Mouse (Mus musculus) heart, embryonic 12.5 days (tissue): Measurements from ENCODE around the gene Rnf167. TPM values are rescaled to one million over a fixed set of nuclear protein-coding genes. Genes with fewer than 3 reads are reported as not detected.

Experiments
- ATAC-seq: fragments of 200-750 bp; cut with Nextera tagmentation; 2 replicates; pipeline ENCODE4 v1.8.0; 2017; ENCODE audit warnings: moderate TSS enrichment, moderate library complexity; ENCODE audit not compliant: insufficient number of reproducible peaks, low FRiP score
- H3K27ac ChIP-seq: fragments of 300-500 bp; sonication (generic); 2 replicates; pipeline ENCODE4 v1.5.1; 2016; ENCODE audit warnings: mild to moderate bottlenecking, moderate library complexity; ENCODE audit not compliant: poor library complexity, severe bottlenecking
- H3K27me3 ChIP-seq: fragments of 300-500 bp; sonication (generic); replicated peaks from 2 replicates; pipeline ENCODE4 v1.6.1; 2016; ENCODE audit warnings: mild to moderate bottlenecking, moderate library complexity
- H3K36me3 ChIP-seq: fragments of 300-500 bp; sonication (generic); 2 replicates; pipeline ENCODE4 v1.6.1; 2016; ENCODE audit warnings: mild to moderate bottlenecking, moderate library complexity
- H3K4me1 ChIP-seq: fragments of 300-500 bp; sonication (generic); replicated peaks from 2 replicates; pipeline ENCODE4 v1.6.1; 2016; ENCODE audit warnings: mild to moderate bottlenecking
- H3K4me2 ChIP-seq: fragments of 300-500 bp; sonication (generic); 2 replicates; pipeline ENCODE4 v1.6.1; 2016; ENCODE audit warnings: mild to moderate bottlenecking, moderate library complexity
- H3K4me3 ChIP-seq: fragments of 300-500 bp; sonication (generic); 2 replicates; pipeline ENCODE4 v1.5.1; 2016; ENCODE audit warnings: mild to moderate bottlenecking
- H3K9ac ChIP-seq: fragments of 300-500 bp; sonication (generic); 2 replicates; pipeline ENCODE4 v1.6.1; 2016; ENCODE audit warnings: mild to moderate bottlenecking, moderate library complexity
- H3K9me3 ChIP-seq: fragments of 300-500 bp; sonication (generic); replicated peaks from 2 replicates; pipeline ENCODE4 v1.6.1; 2016; ENCODE audit warnings: mild to moderate bottlenecking, moderate library complexity
- WGBS: fragments of 180-500 bp; shearing (Covaris S2); methylation state at CpG from one replicate; pipeline ENCODE4 v1.1.7; 2016; 5-methylcytosine and 5-hydroxymethylcytosine counted together
- polyA plus RNA-seq: library from polyadenylated mRNA; unstranded; fragments of >200 nt; fragmentation: Nextera tagmentation; extraction: Ambion mirVana; gene quantifications from 2 replicates; pipeline ENCODE4 v1.2.1, GENCODE M21; 2016

The Rnf167 gene
- polyA plus RNA-seq, 1 experiment from 2014 or later, result 67.4 TPM

DNA sequence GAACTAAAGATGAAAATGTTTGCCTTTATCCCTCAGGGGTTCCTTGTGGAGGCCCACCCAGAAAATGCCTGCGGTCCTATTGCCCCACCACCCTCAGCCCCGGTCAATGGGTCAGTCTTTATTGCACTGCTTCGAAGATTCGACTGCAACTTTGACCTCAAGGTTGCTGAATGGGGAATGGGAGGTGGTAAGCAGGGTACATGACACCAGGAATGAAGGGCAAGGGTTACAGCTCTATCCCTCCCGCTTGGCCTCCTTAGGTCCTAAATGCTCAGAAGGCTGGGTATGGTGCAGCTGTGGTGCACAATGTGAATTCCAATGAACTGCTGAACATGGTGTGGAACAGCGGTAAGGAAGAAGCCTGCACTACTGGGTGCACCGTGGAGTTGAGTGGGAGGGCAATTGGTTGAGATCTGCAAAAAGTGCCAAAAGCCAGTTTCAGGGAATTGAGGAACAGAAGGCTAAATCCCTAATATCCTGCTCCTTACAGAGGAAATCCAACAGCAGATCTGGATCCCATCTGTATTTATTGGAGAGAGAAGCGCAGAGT is 2.2 kb downstream of the Rnf167 start:
- Histone ChIP-seq H3K27ac (0 out of 2 replicates have a peak overlapping the region, but pooled peaks have one; percentile 23), H3K4me2 (peak overlapping the region; percentile 98), H3K36me3 (peaks cover 62% of the 10 kb centered on the region), H3K4me1 (peaks cover 62% of the 10 kb centered on the region), H3K27me3 (no peaks in the 10 kb centered on the region), H3K4me3 (peak overlapping the region; percentile 89; the same call in 1 of the 2 replicates), H3K9me3 (no peaks in the 10 kb centered on the region), H3K9ac (0 out of 2 replicates have a peak overlapping the region, but pooled peaks have one; percentile 52)
- WGBS, result 80% methylated on average over 8 of the region's 8 CpGs
- ATAC-seq, result no peak

- H3K4me3 ChIP-seq, result no peak overlapping the region; the same call in 1 of the 2 replicates
- H3K9me3 ChIP-seq, result no peaks in the 10 kb centered on the region
- H3K4me1 ChIP-seq, result peaks cover 55% of the 10 kb centered on the region
- peak overlapping the region; percentile 44 for H3K9ac ChIP-seq
- H3K36me3 ChIP-seq, result peaks cover 49% of the 10 kb centered on the region
- H3K27me3 ChIP-seq, result no peaks in the 10 kb centered on the region
- peak overlapping the region; percentile 10; the same call in 1 of the 2 replicates for H3K27ac ChIP-seq
- no peak for ATAC-seq
- peak overlapping the region; percentile 23 for H3K4me2 ChIP-seq
- WGBS, result 68% methylated on average over 12 of the region's 12 CpGs
Observed at GRCm38 (mm10) chr11:70650322-70651175, 3.5 kb downstream of the Rnf167 start.

- Histone ChIP-seq H3K27ac (no peak overlapping the region), H3K36me3 (peaks cover 45% of the 10 kb centered on the region), H3K27me3 (no peaks in the 10 kb centered on the region), H3K4me3 (no peak overlapping the region; the same call in 1 of the 2 replicates), H3K4me1 (peaks cover 54% of the 10 kb centered on the region), H3K4me2 (peak overlapping the region; percentile 23; the same call in 1 of the 2 replicates), H3K9ac (no peak overlapping the region), H3K9me3 (no peaks in the 10 kb centered on the region)
- 53% methylated on average over 2 of the region's 2 CpGs for WGBS
- ATAC-seq, result no peak
Observed at GRCm38 (mm10) chr11:70651391-70651790, 4.4 kb downstream of the Rnf167 start.

DNA sequence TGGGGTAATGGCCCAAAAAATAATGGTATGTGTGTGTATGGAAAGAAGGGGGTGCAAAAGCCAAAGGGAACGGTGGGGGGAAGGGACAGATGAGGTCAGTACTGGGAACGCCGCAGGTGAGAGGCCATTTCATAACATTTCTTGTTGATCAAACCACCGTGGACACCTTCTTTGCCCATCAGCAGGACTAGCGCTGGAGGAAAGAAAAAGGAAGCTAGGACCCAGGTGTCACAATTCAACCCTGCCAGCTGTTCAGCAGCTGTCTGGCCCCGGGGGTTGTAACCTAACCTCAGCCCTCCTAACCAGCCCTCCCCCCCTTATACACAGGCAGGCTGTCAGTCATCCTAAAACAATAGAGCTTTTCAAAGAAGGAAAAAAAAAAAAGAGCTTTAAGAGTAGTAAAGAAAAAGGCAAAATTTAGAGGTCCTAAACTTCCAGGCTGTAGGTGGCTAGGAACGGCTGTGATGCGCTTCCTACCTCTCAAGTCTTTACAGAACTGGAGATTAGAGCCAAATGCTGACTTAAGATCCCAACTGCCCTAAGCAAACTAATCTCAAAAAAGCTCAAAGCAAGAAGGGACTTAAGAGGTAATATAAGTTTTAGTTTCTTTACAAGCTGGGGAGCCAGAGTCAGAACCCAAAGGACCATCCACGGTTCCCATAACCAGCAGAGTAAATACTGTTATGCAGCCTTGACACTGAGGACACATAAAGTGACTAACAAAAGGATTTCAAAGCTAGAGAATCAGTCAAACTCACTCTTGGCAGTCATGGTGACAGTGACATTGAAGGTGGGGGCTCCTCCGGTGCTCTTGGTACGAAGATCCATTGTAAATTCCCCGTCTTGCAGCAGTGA is 5.2 kb downstream of the Rnf167 start:
- H3K27me3 ChIP-seq, result no peaks in the 10 kb centered on the region
- H3K36me3 ChIP-seq, result peaks cover 45% of the 10 kb centered on the region
- peak overlapping the region; percentile 82 for H3K4me2 ChIP-seq
- peak overlapping the region; percentile 78 for H3K4me3 ChIP-seq
- H3K9me3 ChIP-seq, result no peaks in the 10 kb centered on the region
- no peak for ATAC-seq
- peak overlapping the region; percentile 94 for H3K9ac ChIP-seq
- 66% methylated on average over 12 of the region's 12 CpGs for WGBS
- peak overlapping the region; percentile 96; the same call in 1 of the 2 replicates for H3K27ac ChIP-seq
- H3K4me1 ChIP-seq, result peaks cover 63% of the 10 kb centered on the region

DNA sequence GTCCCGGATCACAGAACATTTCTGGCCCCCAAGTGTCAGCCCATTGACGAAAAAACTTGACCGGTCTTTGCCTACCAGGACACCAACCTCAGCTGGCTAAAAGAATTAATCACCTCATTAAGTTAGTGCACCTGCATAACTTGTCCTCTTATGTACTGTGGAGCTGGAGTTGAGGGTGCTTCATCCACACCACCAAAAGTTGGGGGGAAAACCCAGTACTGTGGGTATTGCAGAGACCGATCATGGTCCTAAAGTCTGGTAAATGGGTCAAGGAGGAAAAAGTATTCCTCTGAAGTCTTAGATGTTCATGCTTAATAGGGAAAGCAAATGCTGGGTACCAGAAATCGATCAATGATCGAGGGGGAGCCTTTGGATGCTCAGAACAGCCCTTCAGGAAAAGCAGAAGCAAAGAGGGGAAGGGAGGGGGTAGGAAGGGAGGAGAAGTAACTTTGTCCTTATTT is 5.9 kb downstream of the Rnf167 start:
- peak overlapping the region; percentile 82 for H3K4me2 ChIP-seq
- no peaks in the 10 kb centered on the region for H3K27me3 ChIP-seq
- ATAC-seq, result no peak
- H3K9me3 ChIP-seq, result no peaks in the 10 kb centered on the region
- WGBS, result 40% methylated on average over 6 of the region's 6 CpGs
- H3K4me3 ChIP-seq, result peak overlapping the region; percentile 78
- peaks cover 45% of the 10 kb centered on the region for H3K36me3 ChIP-seq
- peak overlapping the region; percentile 96 for H3K27ac ChIP-seq
- H3K9ac ChIP-seq, result peak overlapping the region; percentile 94
- H3K4me1 ChIP-seq, result peaks cover 68% of the 10 kb centered on the region

DNA sequence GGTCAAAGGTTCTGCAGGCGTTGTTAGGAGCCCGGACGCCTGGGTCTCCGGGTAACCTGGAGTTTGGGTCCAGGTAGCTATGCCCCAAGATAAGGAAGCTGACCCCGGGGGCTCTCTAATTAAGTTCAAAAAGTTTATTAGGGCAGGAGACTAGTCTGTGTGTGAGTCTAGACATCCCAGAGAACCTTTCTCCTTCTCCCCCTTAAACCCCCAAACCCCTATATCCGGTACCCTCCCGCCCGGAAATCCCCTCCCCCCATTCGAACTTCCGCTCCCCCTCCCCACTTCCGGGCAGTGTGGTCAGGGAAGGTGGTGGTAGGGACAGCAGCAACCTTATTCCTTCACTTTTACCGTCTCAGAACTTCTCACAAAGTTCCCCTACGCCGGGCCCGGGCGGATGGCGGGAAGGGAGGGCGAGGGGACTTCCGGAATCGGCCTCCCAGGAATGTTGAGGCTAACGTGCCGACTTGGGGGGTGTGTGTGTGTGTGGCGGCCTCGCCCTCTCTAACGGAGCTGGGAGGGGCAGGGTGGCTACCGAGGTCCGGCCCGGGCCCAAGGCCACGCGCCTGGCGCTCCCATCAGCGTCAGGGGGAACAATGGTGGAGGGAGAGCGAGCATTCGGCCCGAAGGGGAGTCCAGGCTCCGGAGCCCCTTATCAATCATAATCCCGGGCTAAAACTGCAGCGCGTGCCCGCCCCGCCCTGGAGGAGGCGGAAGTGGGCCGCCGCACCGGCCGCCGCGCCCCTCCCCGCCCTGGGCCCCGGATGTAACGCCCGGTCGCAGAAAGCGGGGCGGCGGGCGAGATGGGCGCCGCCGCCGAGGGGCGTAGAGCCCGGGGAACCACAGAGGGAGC is 6.5 kb downstream of the Rnf167 start:
- peaks cover 41% of the 10 kb centered on the region for H3K36me3 ChIP-seq
- peak overlapping the region; percentile 94 for H3K9ac ChIP-seq
- under 1% methylated on average over 60 of the region's 63 CpGs for WGBS
- H3K9me3 ChIP-seq, result no peaks in the 10 kb centered on the region
- H3K27ac ChIP-seq, result peak overlapping the region; percentile 96
- H3K4me3 ChIP-seq, result peak overlapping the region; percentile 78
- peak overlapping the region; percentile 82 for H3K4me2 ChIP-seq
- no peaks in the 10 kb centered on the region for H3K27me3 ChIP-seq
- ATAC-seq, result peak; percentile 66
- peaks cover 69% of the 10 kb centered on the region for H3K4me1 ChIP-seq

DNA sequence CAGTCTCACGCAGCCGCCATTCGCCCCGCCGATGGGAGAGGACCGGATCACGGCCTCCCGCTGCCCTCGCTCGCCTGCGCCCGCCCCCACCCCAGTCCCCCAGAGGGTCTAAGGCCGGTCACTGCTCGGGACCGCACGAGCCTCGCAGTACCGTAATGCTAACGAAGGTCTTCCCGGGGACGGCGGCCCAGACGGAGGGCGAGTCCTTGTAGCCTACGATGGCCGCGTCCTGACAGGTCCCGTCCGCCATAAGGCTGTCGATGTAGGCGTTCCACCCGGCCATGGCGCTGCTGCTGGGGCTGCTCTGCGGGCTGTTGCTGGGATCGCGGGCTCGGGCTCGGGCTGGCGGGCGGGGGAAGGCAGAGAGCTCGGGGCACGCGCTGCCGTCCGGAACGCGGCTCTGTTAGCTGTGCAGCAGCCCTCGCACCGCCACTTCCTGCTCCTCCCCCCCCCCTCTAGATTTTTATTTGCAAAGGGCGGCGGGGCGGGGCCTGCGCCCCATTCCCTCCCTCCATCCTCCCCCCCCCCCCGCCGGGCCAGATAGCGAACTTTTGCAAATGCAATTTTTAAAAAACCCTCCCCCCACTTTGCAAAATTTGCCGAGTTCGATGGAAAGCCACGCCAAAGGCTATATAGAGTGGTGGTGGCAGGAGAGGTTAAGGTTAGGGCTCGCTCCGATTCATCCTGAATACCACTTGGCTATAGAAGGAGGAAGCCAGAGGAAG is 7.3 kb downstream of the Rnf167 start, which contains the start of gene Pfn1:
Pfn1 (minus strand) TSS at position 447 of the 725 bp plus-strand sequence.
- H3K36me3 ChIP-seq, result peaks cover 38% of the 10 kb centered on the region
- H3K9me3 ChIP-seq, result no peaks in the 10 kb centered on the region
- peak within 1 kb of the TSS; percentile 96 for H3K27ac ChIP-seq
- H3K9ac ChIP-seq, result peak within 1 kb of the TSS; percentile 94
- peak within 1 kb of the TSS; percentile 82 for H3K4me2 ChIP-seq
- under 1% methylated on average over 61 of the region's 61 CpGs for WGBS
- no peaks in the 10 kb centered on the region for H3K27me3 ChIP-seq
- peaks cover 69% of the 10 kb centered on the region for H3K4me1 ChIP-seq
- ATAC-seq, result peak; percentile 51
- H3K4me3 ChIP-seq, result peak within 1 kb of the TSS; percentile 78

DNA sequence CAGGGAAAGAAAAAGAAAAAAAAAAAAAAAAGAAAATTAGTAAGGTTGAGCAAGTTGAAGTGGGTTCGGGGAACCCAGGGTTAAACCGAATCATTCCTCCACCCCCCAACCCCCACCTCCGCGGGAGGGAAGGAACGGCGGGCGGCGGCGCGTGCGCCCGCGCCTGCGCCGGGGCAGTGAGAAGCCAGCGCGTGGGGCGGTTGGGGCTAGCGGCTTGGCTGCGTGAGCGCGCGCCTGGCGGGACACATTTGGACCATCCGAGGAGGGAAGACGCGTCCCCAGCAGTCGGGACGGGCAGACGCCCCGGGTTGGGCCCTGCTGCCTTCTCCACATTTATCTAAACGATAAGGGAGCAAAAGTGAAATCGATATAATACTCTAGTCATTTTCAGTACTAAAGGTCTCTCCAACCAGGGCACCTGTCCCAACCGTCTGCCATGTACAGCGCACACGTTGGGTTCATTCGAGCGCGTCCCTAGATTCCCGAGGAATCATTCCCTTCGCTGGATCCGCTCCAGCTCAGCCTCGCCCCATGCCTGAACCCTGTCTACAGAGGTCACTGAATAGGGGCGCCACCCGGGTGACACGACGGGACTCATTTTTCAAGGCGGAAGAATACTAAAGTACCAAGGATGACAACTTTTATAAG is 8.0 kb downstream of the Rnf167 start:
- peaks cover 38% of the 10 kb centered on the region for H3K36me3 ChIP-seq
- peak overlapping the region; percentile 82 for H3K4me2 ChIP-seq
- peak overlapping the region; percentile 96 for H3K27ac ChIP-seq
- H3K4me1 ChIP-seq, result peaks cover 68% of the 10 kb centered on the region
- 0% methylated on average over 48 of the region's 48 CpGs for WGBS
- no peaks in the 10 kb centered on the region for H3K27me3 ChIP-seq
- H3K4me3 ChIP-seq, result peak overlapping the region; percentile 78
- no peaks in the 10 kb centered on the region for H3K9me3 ChIP-seq
- peak; percentile 46 for ATAC-seq
- peak overlapping the region; percentile 94 for H3K9ac ChIP-seq
